Mouse (Mus musculus) C2C12 (cell line): ENCODE measurements around the gene Abca13. TPM values are rescaled to one million over a fixed set of nuclear protein-coding genes. Genes with fewer than 3 reads are reported as not detected.

Experiments used
- H3K27me3 ChIP-seq: one replicate; pipeline ENCODE4 v1.6.1; 2011; ENCODE audit not compliant: control insufficient read depth, insufficient read depth, insufficient read length
- H3K36me3 ChIP-seq: one replicate; pipeline ENCODE4 v1.6.1; 2011; ENCODE audit not compliant: control insufficient read depth, insufficient read depth
- H3K4me3 ChIP-seq: one replicate; pipeline ENCODE4 v1.5.1; 2011; ENCODE audit warnings: mild to moderate bottlenecking, control low read depth; ENCODE audit not compliant: poor library complexity, insufficient read depth, severe bottlenecking
- H3K79me2 ChIP-seq: one replicate; pipeline ENCODE4 v1.6.1; 2011; ENCODE audit not compliant: control insufficient read depth, insufficient read depth
- H3K79me3 ChIP-seq: one replicate; pipeline ENCODE4 v1.6.1; 2011; ENCODE audit warnings: low read depth, control low read depth
- H3ac ChIP-seq: one replicate; pipeline ENCODE3; 2011; ENCODE audit warnings: low read depth; ENCODE audit not compliant: control insufficient read depth, insufficient read length
- CEBPB ChIP-seq: IDR thresholded peaks from one replicate; pipeline ENCODE4 v1.6.1; 2011; ENCODE audit warnings: low read depth, mild to moderate bottlenecking, control low read depth, moderate library complexity
- CTCF ChIP-seq: IDR thresholded peaks from one replicate; pipeline ENCODE4 v1.5.1; 2011; ENCODE audit not compliant: control insufficient read depth, insufficient read depth, insufficient read length
- FOSL1 ChIP-seq: IDR thresholded peaks from one replicate; pipeline ENCODE4 v1.8.0; 2011; ENCODE audit warnings: mild to moderate bottlenecking, low read length; ENCODE audit not compliant: poor library complexity, insufficient read depth, severe bottlenecking
- MAX ChIP-seq: IDR thresholded peaks from one replicate; pipeline ENCODE4 v1.6.1; 2011; ENCODE audit warnings: mild to moderate bottlenecking, control low read depth
- MYOD1 ChIP-seq: IDR thresholded peaks from one replicate; pipeline ENCODE4 v1.6.1; 2011; ENCODE audit warnings: low read depth; ENCODE audit not compliant: control insufficient read depth, insufficient read length
- MYOG ChIP-seq: IDR thresholded peaks from one replicate; pipeline ENCODE4 v1.6.1; 2011; ENCODE audit not compliant: control insufficient read depth, insufficient read length; ENCODE audit errors: extremely low read depth
- USF1 ChIP-seq: IDR thresholded peaks from one replicate; pipeline ENCODE4 v1.6.1; 2011; ENCODE audit warnings: low read depth, mild to moderate bottlenecking, control low read depth, moderate library complexity
- polyA plus RNA-seq: library from polyadenylated mRNA; unstranded; fragments of >200 nt; fragmentation: generic; extraction: Trizol; gene quantifications from one replicate; pipeline ENCODE4 v1.2.1, GENCODE M21; 2012; ENCODE audit warnings: missing spikeins

Gene Abca13
- polyA plus RNA-seq, 1 experiment: 0.04 TPM

- Histone ChIP-seq H3K79me2 (no peaks in the 10 kb centered on the region), H3ac (no peak overlapping the region), H3K27me3 (no peaks in the 10 kb centered on the region), H3K36me3 (no peaks in the 10 kb centered on the region), H3K79me3 (no peaks in the 10 kb centered on the region), H3K4me3 (no peak overlapping the region)
- TF ChIP-seq CTCF: no peak
- TF ChIP-seq MYOD1: no peak
- no peak for TF ChIP-seq CEBPB
- TF ChIP-seq USF1: no peak
- no peak for TF ChIP-seq MAX
- TF ChIP-seq FOSL1: no peak
- TF ChIP-seq MYOG: no peak
Measured at GRCm38 (mm10) chr11:9528556-9528955, 336.8 kb downstream of the Abca13 start.

- no peaks in the 10 kb centered on the region for H3K27me3 ChIP-seq
- no peaks in the 10 kb centered on the region for H3K36me3 ChIP-seq
- no peaks in the 10 kb centered on the region for H3K79me2 ChIP-seq
- no peak overlapping the region for H3K4me3 ChIP-seq
- H3K79me3 ChIP-seq: no peaks in the 10 kb centered on the region
- TF ChIP-seq CTCF (no peak), CEBPB (peak; percentile 21)
- no peak overlapping the region for H3ac ChIP-seq
Measured at GRCm38 (mm10) chr11:9531715-9532114, 340.0 kb downstream of the Abca13 start.

- no peaks in the 10 kb centered on the region for H3K79me3 ChIP-seq
- no peaks in the 10 kb centered on the region for H3K27me3 ChIP-seq
- H3K36me3 ChIP-seq: no peaks in the 10 kb centered on the region
- no peaks in the 10 kb centered on the region for H3K79me2 ChIP-seq
- TF ChIP-seq FOSL1: no peak
- no peak for TF ChIP-seq MYOD1
- TF ChIP-seq MAX: no peak
- no peak for TF ChIP-seq CEBPB
- TF ChIP-seq MYOG: no peak
- TF ChIP-seq USF1: no peak
- no peak for TF ChIP-seq CTCF
- H3ac ChIP-seq: no peak overlapping the region
- no peak overlapping the region for H3K4me3 ChIP-seq
Measured at GRCm38 (mm10) chr11:9533189-9533588, 341.4 kb downstream of the Abca13 start.

GRCm38 (mm10) chr11:9533658-9534202 is 342.0 kb downstream of the Abca13 start:
- no peaks in the 10 kb centered on the region for H3K27me3 ChIP-seq
- H3K4me3 ChIP-seq: no peak overlapping the region
- no peaks in the 10 kb centered on the region for H3K79me2 ChIP-seq
- no peak for TF ChIP-seq MAX
- no peak for TF ChIP-seq MYOG
- no peak for TF ChIP-seq FOSL1
- no peak for TF ChIP-seq MYOD1
- TF ChIP-seq CEBPB: no peak
- no peak for TF ChIP-seq USF1
- no peak for TF ChIP-seq CTCF
- no peaks in the 10 kb centered on the region for H3K79me3 ChIP-seq
- no peak overlapping the region for H3ac ChIP-seq
- H3K36me3 ChIP-seq: no peaks in the 10 kb centered on the region

GRCm38 (mm10) chr11:9536811-9537210 is 345.1 kb downstream of the Abca13 start:
- H3ac ChIP-seq: no peak overlapping the region
- no peaks in the 10 kb centered on the region for H3K27me3 ChIP-seq
- H3K79me2 ChIP-seq: no peaks in the 10 kb centered on the region
- H3K4me3 ChIP-seq: no peak overlapping the region
- no peaks in the 10 kb centered on the region for H3K36me3 ChIP-seq
- H3K79me3 ChIP-seq: no peaks in the 10 kb centered on the region
- no peak for TF ChIP-seq MYOG
- TF ChIP-seq MYOD1: no peak
- no peak for TF ChIP-seq CEBPB
- TF ChIP-seq USF1: no peak
- no peak for TF ChIP-seq MAX

- no peak overlapping the region for H3ac ChIP-seq
- H3K4me3 ChIP-seq: no peak overlapping the region
- H3K79me3 ChIP-seq: no peaks in the 10 kb centered on the region
- no peaks in the 10 kb centered on the region for H3K36me3 ChIP-seq
- TF ChIP-seq USF1: no peak
- peak; percentile 20 for TF ChIP-seq MYOD1
- no peak for TF ChIP-seq MYOG
- H3K27me3 ChIP-seq: no peaks in the 10 kb centered on the region
- H3K79me2 ChIP-seq: no peaks in the 10 kb centered on the region
Measured at GRCm38 (mm10) chr11:9538328-9538727, 346.6 kb downstream of the Abca13 start.
